ENCODE assay signal across 27 mouse cellular contexts in genomic region chr4:102605722-102606341, GRCm38 (mm10).
DNase-seq lines count a peak whose midpoint lies in the region; ATAC-seq lines count a peak whose summit lies in the region.
"Had no signal": no experiment of that assay in that cellular context is flagged by ENCODE, and none has a peak within 500 bp of the region (broad histone marks: within the 10 kb centered on the region; RNA-seq: fewer than 3 reads in every experiment).

No protein-coding gene starts in this region.

- no peaks in the 10 kb centered on the region for H3K9me3 ChIP-seq in embryonic facial prominence, embryonic 14.5 days (ENCODE audit: control insufficient read depth, low read length)
- no peaks in the 10 kb centered on the region for H3K9me3 ChIP-seq in embryonic facial prominence, embryonic 10.5 days
- no peaks in the 10 kb centered on the region for H3K9me3 ChIP-seq in midbrain, embryonic 11.5 days (ENCODE audit: control insufficient read depth, low read length)
- H3K9me3 ChIP-seq in midbrain, embryonic 13.5 days, result no peaks in the 10 kb centered on the region
- no peaks in the 10 kb centered on the region for H3K9me3 ChIP-seq in kidney, embryonic 15.5 days (replicated peaks)
- H3K9me3 ChIP-seq: intestine, embryonic 15.5 days; limb, embryonic 12.5 days; midbrain, embryonic 10.5 days; neural tube, embryonic 15.5 days had no signal

- no peak for ATAC-seq in embryonic facial prominence, embryonic 14.5 days (ENCODE audit: low read depth)
- ATAC-seq in midbrain, embryonic 11.5 days (ENCODE audit: low FRiP score), result no peak
- no peak for ATAC-seq in midbrain, embryonic 13.5 days
- peak; percentile 50 for ATAC-seq in common myeloid progenitor, adult 5-6 weeks (replicated peaks; ENCODE audit: low read depth, poor library complexity, severe bottlenecking)
- peak; percentile 63 for ATAC-seq in megakaryocyte progenitor cell, adult 5-6 weeks (replicated peaks; ENCODE audit: poor library complexity)
- no peak for ATAC-seq in kidney, embryonic 15.5 days (replicated peaks; ENCODE audit: low FRiP score)
- ATAC-seq: forebrain, embryonic 14.5 days; hindbrain, embryonic 16.5 days; intestine, embryonic 15.5 days; lung, postnatal 0 days had no signal

- peak; percentile 30 for DNase-seq in embryonic facial prominence, embryonic 14.5 days (ENCODE audit: low spot score)
- no peak for DNase-seq in embryonic facial prominence, embryonic 10.5 days (ENCODE audit: low spot score)
- DNase-seq in midbrain, embryonic 11.5 days (ENCODE audit: low spot score, missing footprints), result peak; percentile 23
- DNase-seq in left cerebral cortex, adult 8-10 months (ENCODE audit: low spot score in 2 of 2), result no peak
- DNase-seq: adrenal gland, adult 8-10 months; cerebellum, adult 11 months; cerebellum, adult 9-10 months; cerebellum, postnatal 36 days; heart, postnatal 14 days; layer of hippocampus, postnatal 36 days; lung, postnatal 4 days; retina, postnatal 1 day; right cerebral cortex, postnatal 14 days; thymus, postnatal 14 days had no signal

- H3K27me3 ChIP-seq in embryonic facial prominence, embryonic 14.5 days (replicated peaks; ENCODE audit: control insufficient read depth, insufficient read depth, low read length), result no peaks in the 10 kb centered on the region
- H3K27me3 ChIP-seq in embryonic facial prominence, embryonic 10.5 days (replicated peaks; ENCODE audit: low read depth, poor library complexity, severe bottlenecking), result no peaks in the 10 kb centered on the region
- no peaks in the 10 kb centered on the region for H3K27me3 ChIP-seq in midbrain, embryonic 11.5 days (ENCODE audit: control insufficient read depth, insufficient read depth, low read length)
- no peaks in the 10 kb centered on the region for H3K27me3 ChIP-seq in midbrain, embryonic 13.5 days
- no peaks in the 10 kb centered on the region for H3K27me3 ChIP-seq in kidney, embryonic 15.5 days
- H3K27me3 ChIP-seq: intestine, embryonic 15.5 days; limb, embryonic 12.5 days; neural tube, embryonic 15.5 days had no signal

- peaks cover 28% of the 10 kb centered on the region; the same call in 1 of the 2 replicates for H3K36me3 ChIP-seq in embryonic facial prominence, embryonic 14.5 days (ENCODE audit: control insufficient read depth, insufficient read depth, low read length)
- peaks cover 18% of the 10 kb centered on the region for H3K36me3 ChIP-seq in embryonic facial prominence, embryonic 10.5 days (replicated peaks)
- no peaks in the 10 kb centered on the region for H3K36me3 ChIP-seq in midbrain, embryonic 11.5 days (ENCODE audit: control insufficient read depth, insufficient read depth, low read length)
- H3K36me3 ChIP-seq in midbrain, embryonic 13.5 days, result peaks cover 31% of the 10 kb centered on the region
- H3K36me3 ChIP-seq in kidney, embryonic 15.5 days, result peaks cover 22% of the 10 kb centered on the region

- WGBS in embryonic facial prominence, embryonic 14.5 days, result 66% methylated on average over 4 of the region's 4 CpGs
- WGBS in embryonic facial prominence, embryonic 10.5 days, result 71% methylated on average over 4 of the region's 4 CpGs
- 83% methylated on average over 4 of the region's 4 CpGs for WGBS in midbrain, embryonic 11.5 days
- WGBS in midbrain, embryonic 13.5 days, result 84% methylated on average over 4 of the region's 4 CpGs
- 84% methylated on average over 4 of the region's 4 CpGs for WGBS in kidney, embryonic 15.5 days

- H3K27ac ChIP-seq in embryonic facial prominence, embryonic 14.5 days (replicated peaks; ENCODE audit: low read depth, low read length), result no peak overlapping the region
- H3K27ac ChIP-seq in embryonic facial prominence, embryonic 10.5 days (replicated peaks), result no peak overlapping the region
- no peak overlapping the region for H3K27ac ChIP-seq in midbrain, embryonic 11.5 days (ENCODE audit: low read depth, low read length)
- H3K27ac ChIP-seq in midbrain, embryonic 13.5 days, result no peak overlapping the region
- no peak overlapping the region for H3K27ac ChIP-seq in kidney, embryonic 15.5 days
- H3K27ac ChIP-seq: intestine, embryonic 15.5 days; kidney, postnatal 0 days; limb, embryonic 12.5 days; midbrain, embryonic 10.5 days; neural tube, embryonic 15.5 days had no signal

- H3K4me2 ChIP-seq in embryonic facial prominence, embryonic 14.5 days (ENCODE audit: low read depth, low read length), result no peak overlapping the region
- H3K4me2 ChIP-seq in midbrain, embryonic 11.5 days, result no peak overlapping the region
- H3K4me2 ChIP-seq in midbrain, embryonic 13.5 days (replicated peaks), result no peak overlapping the region
- H3K4me2 ChIP-seq in kidney, embryonic 15.5 days, result no peak overlapping the region
- H3K4me2 ChIP-seq: intestine, embryonic 15.5 days; limb, embryonic 12.5 days; liver, embryonic 11.5 days; neural tube, embryonic 15.5 days had no signal

- no peak overlapping the region for H3K4me3 ChIP-seq in embryonic facial prominence, embryonic 14.5 days (ENCODE audit: low read depth, low read length)
- H3K4me3 ChIP-seq in embryonic facial prominence, embryonic 10.5 days, result no peak overlapping the region
- no peak overlapping the region for H3K4me3 ChIP-seq in midbrain, embryonic 11.5 days (ENCODE audit: low read depth, low read length)
- H3K4me3 ChIP-seq in midbrain, embryonic 13.5 days (replicated peaks), result no peak overlapping the region
- no peak overlapping the region for H3K4me3 ChIP-seq in kidney, embryonic 15.5 days (replicated peaks)
- H3K4me3 ChIP-seq: intestine, embryonic 15.5 days; limb, embryonic 12.5 days; midbrain, embryonic 10.5 days; neural tube, embryonic 15.5 days had no signal

- H3K4me1 ChIP-seq in embryonic facial prominence, embryonic 14.5 days (ENCODE audit: control insufficient read depth, insufficient read depth, low read length), result no peaks in the 10 kb centered on the region
- 0 out of 2 replicates have a peak, but pooled peaks cover 2% of the 10 kb centered on the region for H3K4me1 ChIP-seq in embryonic facial prominence, embryonic 10.5 days
- no peaks in the 10 kb centered on the region for H3K4me1 ChIP-seq in midbrain, embryonic 11.5 days (ENCODE audit: control insufficient read depth, insufficient read depth, low read length)
- no peaks in the 10 kb centered on the region for H3K4me1 ChIP-seq in midbrain, embryonic 13.5 days (replicated peaks)
- no peaks in the 10 kb centered on the region for H3K4me1 ChIP-seq in kidney, embryonic 15.5 days
- H3K4me1 ChIP-seq: intestine, embryonic 15.5 days; limb, embryonic 12.5 days; midbrain, embryonic 10.5 days; neural tube, embryonic 15.5 days had no signal

- H3K9ac ChIP-seq in embryonic facial prominence, embryonic 14.5 days (ENCODE audit: low read depth, low read length), result no peak overlapping the region
- H3K9ac ChIP-seq in midbrain, embryonic 11.5 days (ENCODE audit: low read length), result no peak overlapping the region
- no peak overlapping the region for H3K9ac ChIP-seq in midbrain, embryonic 13.5 days (replicated peaks)
- no peak overlapping the region for H3K9ac ChIP-seq in kidney, embryonic 15.5 days
- H3K9ac ChIP-seq: intestine, embryonic 15.5 days; limb, embryonic 12.5 days; neural tube, embryonic 15.5 days had no signal

Comparison
In these comparisons a context has a peak if more than half of its experiments do, and no peak if none do; other contexts are left out.
1. DNase-seq: peak in embryonic facial prominence, embryonic 14.5 days (single experiment) and midbrain, embryonic 11.5 days (single experiment); none in embryonic facial prominence, embryonic 10.5 days (single experiment) and left cerebral cortex, adult 8-10 months (0 of 2).
2. ATAC-seq: peak in common myeloid progenitor, adult 5-6 weeks (single experiment) and megakaryocyte progenitor cell, adult 5-6 weeks (single experiment); none in embryonic facial prominence, embryonic 14.5 days (single experiment), midbrain, embryonic 11.5 days (single experiment), midbrain, embryonic 13.5 days (single experiment) and kidney, embryonic 15.5 days (single experiment).